Mouse (Mus musculus) bone marrow, adult 2 months (tissue): ENCODE measurements around the gene Gm42906.

Experiments
- CTCF ChIP-seq: fragments of 200-500 bp; IDR thresholded peaks from 2 replicates; pipeline ENCODE4 v1.5.1; 2011; ENCODE audit warnings: low read length, control low read depth; ENCODE audit not compliant: control insufficient read depth, insufficient read depth
- POLR2A ChIP-seq: fragments of 200-500 bp; IDR thresholded peaks from 2 replicates; pipeline ENCODE4 v1.6.1; 2011; ENCODE audit warnings: low read depth, mild to moderate bottlenecking, control low read depth, low read length, borderline replicate concordance; ENCODE audit not compliant: control insufficient read depth

- TF ChIP-seq CTCF: no peak
- TF ChIP-seq POLR2A: no peak
Observed at GRCm38 (mm10) chr5:151379210-151379609, 48.8 kb downstream of the Gm42906 start.
